Mouse (Mus musculus) ES-Bruce4 (cell line): Measurements from ENCODE around the gene Col24a1.

ENCODE experiments used
- CTCF ChIP-seq: IDR thresholded peaks from one replicate; pipeline ENCODE4 v1.8.1; 2011; ENCODE audit warnings: low read depth, low read length
- POLR2A ChIP-seq: IDR thresholded peaks from one replicate; pipeline ENCODE4 v1.8.1; 2011; ENCODE audit warnings: low read length; ENCODE audit not compliant: insufficient read depth

DNA sequence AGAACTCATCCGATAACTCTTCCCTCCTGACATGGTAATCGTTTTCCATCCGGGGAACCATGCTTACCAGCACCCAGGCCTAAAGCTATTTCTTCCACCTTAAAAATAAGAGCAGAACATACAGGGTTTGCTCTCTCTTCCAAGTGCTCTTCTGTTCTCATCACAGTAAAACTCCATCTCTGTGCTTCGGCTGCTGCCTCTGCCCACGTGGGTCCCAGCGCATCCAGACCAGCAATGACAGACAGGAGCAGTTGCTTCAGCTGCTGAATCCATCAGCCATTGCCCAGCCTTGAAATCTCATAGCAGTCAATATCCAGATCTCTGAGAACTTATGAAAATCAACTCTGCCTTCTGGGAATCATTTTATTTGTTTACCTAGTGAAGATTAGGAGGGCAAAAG is 110.7 kb downstream of the Col24a1 start:
- TF ChIP-seq CTCF: no peak
- no peak for TF ChIP-seq POLR2A
